In the genomic region with DNA sequence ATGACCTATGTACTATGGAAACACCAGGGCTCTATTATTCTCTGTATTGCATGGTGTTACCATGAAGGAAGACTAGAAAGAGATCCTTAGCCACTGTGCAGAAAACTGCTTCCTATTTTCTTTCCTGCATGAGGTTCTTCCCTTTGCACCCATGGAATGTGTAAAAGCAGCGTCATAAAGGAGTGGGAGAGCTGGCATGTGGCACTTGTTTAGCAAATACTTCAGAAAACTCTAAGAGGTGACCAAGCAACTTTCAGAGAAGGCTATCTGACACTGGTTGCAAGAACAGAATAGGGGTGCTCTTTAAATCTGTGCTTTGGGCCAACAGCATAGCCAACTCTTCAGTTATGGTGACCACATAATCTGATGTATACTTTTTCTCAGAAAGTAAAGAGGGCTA, we compare ENCODE assay signal across 18 mouse cellular contexts.
"Had no signal": no experiment of that assay in that cellular context is flagged by ENCODE, and none has a peak within 500 bp of the region (broad histone marks: within the 10 kb centered on the region; RNA-seq: fewer than 3 reads in every experiment).

No protein-coding gene starts in this region.

- ATAC-seq: intestine, postnatal 0 days; midbrain, embryonic 13.5 days; midbrain, embryonic 16.5 days had no signal

- H3K4me1 ChIP-seq: limb, embryonic 13.5 days; lung, embryonic 15.5 days; stomach, embryonic 15.5 days had no signal

- H3K4me3 ChIP-seq: limb, embryonic 13.5 days; liver, embryonic 13.5 days; lung, embryonic 15.5 days; megakaryocyte, embryonic 14.5 days; midbrain, embryonic 10.5 days; midbrain, embryonic 13.5 days; myocyte; neural tube, embryonic 13.5 days; stomach, embryonic 15.5 days had no signal

- DNase-seq: kidney, adult 2 months; kidney, postnatal 25 days; left cerebral cortex, postnatal 4 days; liver, embryonic 13.5 days; right cerebral cortex, postnatal 25 days; spleen, adult 18-20 months; thymus, postnatal 25 days had no signal

- H3K9me3 ChIP-seq: limb, embryonic 13.5 days; liver, embryonic 13.5 days; lung, embryonic 15.5 days; megakaryocyte, embryonic 14.5 days; midbrain, embryonic 10.5 days; midbrain, embryonic 13.5 days; neural tube, embryonic 13.5 days; stomach, embryonic 15.5 days had no signal

- H3K27ac ChIP-seq: kidney, postnatal 0 days; limb, embryonic 13.5 days; liver, embryonic 13.5 days; lung, embryonic 15.5 days; midbrain, embryonic 10.5 days; neural tube, embryonic 13.5 days; stomach, embryonic 15.5 days had no signal

- H3K27me3 ChIP-seq: limb, embryonic 13.5 days; liver, embryonic 13.5 days; lung, embryonic 15.5 days; megakaryocyte, embryonic 14.5 days; midbrain, embryonic 13.5 days; neural tube, embryonic 13.5 days; stomach, embryonic 15.5 days had no signal

- H3K4me2 ChIP-seq: limb, embryonic 13.5 days; liver, embryonic 13.5 days; lung, embryonic 15.5 days; midbrain, embryonic 13.5 days; neural tube, embryonic 13.5 days; stomach, embryonic 15.5 days had no signal

- H3K9ac ChIP-seq: limb, embryonic 13.5 days; liver, embryonic 13.5 days; lung, embryonic 15.5 days; midbrain, embryonic 13.5 days; neural tube, embryonic 13.5 days; stomach, embryonic 15.5 days had no signal
